Mouse (Mus musculus): ENCODE data around the gene Dpp6. TPM values are rescaled to one million over a fixed set of nuclear protein-coding genes. Genes with fewer than 3 reads are reported as not detected.

Dpp6 gene
- polyA plus RNA-seq, 1 experiment from 2014 or later: 51.6 TPM

DNA sequence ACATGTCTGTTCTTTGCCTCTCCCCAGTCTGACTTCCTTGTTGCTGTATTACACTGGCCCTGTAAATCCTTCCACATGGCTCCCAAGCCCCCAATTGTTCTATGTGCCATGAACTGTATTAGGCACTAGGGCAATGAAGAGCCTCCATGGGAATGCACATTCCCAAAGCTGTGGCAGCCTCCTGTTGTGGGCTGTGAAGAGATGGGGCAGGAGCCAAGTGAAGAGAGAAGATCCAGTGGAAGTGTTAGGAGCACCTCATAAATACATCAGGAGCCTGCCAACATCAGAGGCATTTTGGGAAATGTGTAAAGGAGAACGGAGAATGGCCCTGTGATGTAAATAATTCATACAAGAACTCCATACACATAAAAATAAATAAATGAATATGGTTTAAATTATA, 824.9 kb downstream of the Dpp6 start:
- ATAC-seq (ENCODE audit: low read depth): no peak
- Histone ChIP-seq H3K9me3 (no peaks in the 10 kb centered on the region; the same call in 1 of the 2 replicates), H3K27me3 (no peaks in the 10 kb centered on the region), H3K36me3 (peaks cover 21% of the 10 kb centered on the region), H3K27ac (replicated peaks) (no peak overlapping the region), H3K9ac (no peak overlapping the region), H3K4me3 (no peak overlapping the region), H3K4me2 (no peak overlapping the region), H3K4me1 (replicated peaks) (no peaks in the 10 kb centered on the region)
- 71% methylated on average over 1 of the region's 1 CpGs for WGBS

- peaks cover 6% of the 10 kb centered on the region for H3K36me3 ChIP-seq
- ATAC-seq (ENCODE audit: low read depth): peak; percentile 29; the same call in 1 of the 2 replicates
- no peak overlapping the region for H3K4me3 ChIP-seq
- WGBS: 60% methylated on average over 8 of the region's 8 CpGs
- H3K27me3 ChIP-seq: no peaks in the 10 kb centered on the region
- no peaks in the 10 kb centered on the region for H3K4me1 ChIP-seq (replicated peaks)
- no peaks in the 10 kb centered on the region for H3K9me3 ChIP-seq
- H3K4me2 ChIP-seq: no peak overlapping the region
- no peak overlapping the region for H3K27ac ChIP-seq (replicated peaks)
- H3K9ac ChIP-seq: no peak overlapping the region
Measured at GRCm38 (mm10) chr5:27651879-27652814, 835.1 kb downstream of the Dpp6 start.

DNA sequence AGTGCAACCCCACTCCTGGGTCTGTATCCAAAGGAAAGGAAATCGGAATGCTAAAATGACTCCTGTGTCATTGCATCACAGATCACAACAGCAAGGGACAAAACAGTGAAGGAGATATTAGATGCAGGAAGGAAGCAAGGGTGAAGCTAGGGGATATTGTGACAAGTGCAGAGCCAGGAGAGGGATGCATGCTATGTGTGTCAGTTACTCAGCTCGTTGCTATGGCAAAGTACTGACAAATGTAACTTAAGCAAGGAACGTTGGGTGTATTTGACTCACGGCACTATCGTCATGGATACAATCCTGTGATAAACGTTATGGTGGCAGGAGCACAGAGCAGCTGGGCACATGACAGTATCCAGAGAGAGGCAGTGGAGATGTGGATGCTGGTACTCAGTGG, 839.1 kb downstream of the Dpp6 start:
- Histone ChIP-seq H3K9ac (no peak overlapping the region), H3K4me2 (no peak overlapping the region), H3K27me3 (no peaks in the 10 kb centered on the region), H3K4me3 (no peak overlapping the region), H3K27ac (replicated peaks) (no peak overlapping the region), H3K4me1 (replicated peaks) (no peaks in the 10 kb centered on the region; the same call in 1 of the 2 replicates), H3K9me3 (no peaks in the 10 kb centered on the region), H3K36me3 (peaks cover 6% of the 10 kb centered on the region)
- ATAC-seq (ENCODE audit: low read depth): no peak
- 61% methylated on average over 6 of the region's 6 CpGs for WGBS

DNA sequence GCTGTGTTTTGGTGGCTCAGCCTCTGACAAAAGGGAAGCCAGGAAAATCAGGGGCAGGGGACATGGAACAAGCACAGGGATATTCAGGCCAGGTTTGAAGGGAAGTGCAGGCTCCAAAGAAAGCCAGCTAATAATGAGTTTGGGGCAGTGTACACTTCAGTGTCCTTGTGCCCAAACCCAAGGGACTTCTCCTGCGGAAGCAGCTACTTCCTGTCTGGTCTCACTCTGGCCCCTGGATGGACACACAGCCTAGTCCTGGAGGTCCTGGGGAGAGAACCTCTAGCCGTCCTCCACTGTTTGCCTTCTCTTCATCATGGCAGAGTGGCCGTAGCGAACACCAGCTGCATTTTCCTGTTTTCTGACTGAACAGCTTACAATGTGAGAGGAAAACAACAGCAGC, 840.7 kb downstream of the Dpp6 start:
- Histone ChIP-seq H3K9ac (no peak overlapping the region), H3K4me2 (no peak overlapping the region), H3K27ac (replicated peaks) (no peak overlapping the region), H3K36me3 (peaks cover 7% of the 10 kb centered on the region), H3K4me3 (no peak overlapping the region), H3K4me1 (replicated peaks) (no peaks in the 10 kb centered on the region; the same call in 1 of the 2 replicates), H3K27me3 (no peaks in the 10 kb centered on the region), H3K9me3 (no peaks in the 10 kb centered on the region)
- no peak for ATAC-seq (ENCODE audit: low read depth)
- WGBS: 66% methylated on average over 4 of the region's 4 CpGs

DNA sequence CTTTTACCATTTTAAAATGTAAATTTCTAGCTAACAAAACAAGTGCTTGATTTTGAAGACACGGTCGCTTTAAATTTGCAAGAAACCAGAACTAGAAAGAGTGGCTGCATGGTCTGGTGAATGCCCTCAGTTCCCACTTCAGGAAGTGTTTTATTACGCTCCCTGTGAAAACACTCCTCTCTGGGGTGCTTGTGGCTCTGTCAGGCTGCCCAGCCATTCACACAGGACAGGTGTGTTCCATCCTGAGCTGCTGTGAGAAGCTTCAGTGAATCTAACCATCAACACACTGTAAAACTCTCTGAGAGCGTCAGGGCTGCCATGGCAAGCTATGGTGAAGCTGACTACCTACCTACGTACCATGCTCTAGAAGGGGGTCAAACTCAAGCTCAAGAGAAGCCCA, 841.2 kb downstream of the Dpp6 start:
- no peaks in the 10 kb centered on the region for H3K9me3 ChIP-seq
- WGBS: 65% methylated on average over 5 of the region's 5 CpGs
- no peak overlapping the region for H3K27ac ChIP-seq (replicated peaks)
- H3K4me2 ChIP-seq: no peak overlapping the region
- no peak for ATAC-seq (ENCODE audit: low read depth)
- H3K4me3 ChIP-seq: no peak overlapping the region
- peaks cover 11% of the 10 kb centered on the region for H3K36me3 ChIP-seq
- H3K9ac ChIP-seq: no peak overlapping the region
- H3K4me1 ChIP-seq (replicated peaks): no peaks in the 10 kb centered on the region; the same call in 1 of the 2 replicates
- H3K27me3 ChIP-seq: no peaks in the 10 kb centered on the region

DNA sequence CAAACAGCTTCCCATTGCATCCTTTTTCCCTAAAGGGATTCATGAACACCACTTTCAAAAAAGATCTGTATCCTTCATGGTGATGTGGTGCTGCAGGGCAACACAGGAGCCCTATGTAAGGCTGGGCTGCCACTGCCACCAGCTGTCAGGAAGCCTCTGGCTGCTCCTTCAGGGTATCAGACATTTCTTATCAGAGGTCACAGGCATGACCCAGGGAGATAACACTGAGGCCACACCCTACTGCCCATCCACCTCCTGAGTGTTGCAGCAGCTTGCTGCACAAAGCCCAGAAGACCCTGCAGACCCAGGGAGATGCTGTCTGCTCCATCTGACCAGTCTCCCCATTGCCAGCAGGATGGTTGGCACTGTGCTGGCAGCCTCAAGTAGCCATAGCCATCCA, 841.6 kb downstream of the Dpp6 start:
- Histone ChIP-seq H3K9me3 (no peaks in the 10 kb centered on the region), H3K36me3 (peaks cover 13% of the 10 kb centered on the region), H3K27me3 (no peaks in the 10 kb centered on the region), H3K4me3 (no peak overlapping the region), H3K4me2 (no peak overlapping the region), H3K4me1 (replicated peaks) (no peaks in the 10 kb centered on the region; the same call in 1 of the 2 replicates), H3K9ac (no peak overlapping the region), H3K27ac (replicated peaks) (no peak overlapping the region)
- no peak for ATAC-seq (ENCODE audit: low read depth)

DNA sequence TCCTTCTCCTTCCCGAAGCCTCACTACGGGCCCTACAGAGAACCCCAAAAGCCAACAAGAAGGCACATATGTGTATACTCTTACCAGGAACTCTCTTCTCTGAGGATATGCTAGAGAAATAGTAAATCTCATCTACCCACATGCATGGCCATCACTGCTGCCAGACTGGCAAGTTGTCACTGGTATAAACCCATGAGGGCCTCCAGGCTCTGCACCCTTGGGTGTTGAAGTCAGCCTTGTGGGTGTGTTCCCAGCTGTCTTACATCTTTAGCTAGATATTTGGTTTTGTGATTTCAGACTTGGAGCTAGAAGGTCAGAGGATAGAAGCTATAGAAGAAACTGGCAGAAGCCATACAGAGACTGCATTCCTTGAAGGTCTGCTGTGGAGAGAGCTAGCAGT, 842.0 kb downstream of the Dpp6 start:
- WGBS: 84% methylated on average over 2 of the region's 2 CpGs
- Histone ChIP-seq H3K27me3 (no peaks in the 10 kb centered on the region), H3K36me3 (peaks cover 13% of the 10 kb centered on the region), H3K9ac (no peak overlapping the region), H3K9me3 (no peaks in the 10 kb centered on the region), H3K27ac (replicated peaks) (no peak overlapping the region), H3K4me2 (no peak overlapping the region), H3K4me1 (replicated peaks) (no peaks in the 10 kb centered on the region; the same call in 1 of the 2 replicates), H3K4me3 (no peak overlapping the region)
- ATAC-seq (ENCODE audit: low read depth): no peak

DNA sequence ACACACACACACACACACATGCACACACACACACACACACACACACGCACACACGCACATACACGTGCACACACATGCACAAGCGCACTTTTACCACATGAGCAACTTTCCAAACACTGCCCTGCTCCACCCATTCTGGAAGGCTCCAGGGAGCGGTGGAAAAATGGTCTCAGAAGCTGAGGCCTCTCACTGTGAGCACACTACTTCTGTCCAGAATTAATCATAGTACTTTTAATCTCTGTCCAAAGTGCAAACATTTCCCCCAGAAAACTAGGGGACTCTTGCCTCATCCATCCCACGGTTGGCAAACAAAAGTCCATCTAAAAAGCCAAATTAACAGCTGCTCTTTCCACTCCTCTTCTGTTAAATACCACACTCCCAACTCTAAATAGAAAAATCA, 842.8 kb downstream of the Dpp6 start:
- Histone ChIP-seq H3K27me3 (no peaks in the 10 kb centered on the region), H3K4me3 (no peak overlapping the region), H3K27ac (replicated peaks) (no peak overlapping the region), H3K4me1 (replicated peaks) (no peaks in the 10 kb centered on the region; the same call in 1 of the 2 replicates), H3K36me3 (peaks cover 18% of the 10 kb centered on the region; the same call in 1 of the 2 replicates), H3K4me2 (no peak overlapping the region), H3K9ac (no peak overlapping the region), H3K9me3 (no peaks in the 10 kb centered on the region)
- 88% methylated on average over 6 of the region's 6 CpGs for WGBS
- ATAC-seq (ENCODE audit: low read depth): no peak

DNA sequence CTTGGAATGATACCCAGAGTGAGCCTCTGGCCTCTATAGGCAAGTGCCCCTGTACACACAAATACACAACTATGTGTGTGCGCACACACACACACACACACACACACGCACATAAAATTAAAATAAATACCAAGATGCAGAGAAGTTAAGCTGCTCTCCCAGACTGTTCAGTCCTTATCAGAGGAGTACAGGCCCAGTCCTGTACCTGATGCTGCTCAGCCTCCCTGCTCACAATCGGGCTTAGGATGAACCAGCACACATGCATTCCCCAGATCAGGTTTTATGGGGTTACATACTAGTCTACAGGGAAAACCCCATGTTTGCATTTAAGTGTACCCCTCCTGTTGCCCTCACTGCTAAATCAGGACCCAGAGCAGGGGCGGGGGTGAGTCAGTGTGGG, 847.1 kb downstream of the Dpp6 start:
- H3K36me3 ChIP-seq: peaks cover 57% of the 10 kb centered on the region
- no peaks in the 10 kb centered on the region for H3K4me1 ChIP-seq (replicated peaks)
- no peak for ATAC-seq (ENCODE audit: low read depth)
- H3K9ac ChIP-seq: no peak overlapping the region
- no peak overlapping the region for H3K27ac ChIP-seq (replicated peaks)
- H3K4me3 ChIP-seq: no peak overlapping the region
- H3K4me2 ChIP-seq: no peak overlapping the region
- H3K9me3 ChIP-seq: no peaks in the 10 kb centered on the region
- 93% methylated on average over 4 of the region's 4 CpGs for WGBS
- H3K27me3 ChIP-seq: no peaks in the 10 kb centered on the region

DNA sequence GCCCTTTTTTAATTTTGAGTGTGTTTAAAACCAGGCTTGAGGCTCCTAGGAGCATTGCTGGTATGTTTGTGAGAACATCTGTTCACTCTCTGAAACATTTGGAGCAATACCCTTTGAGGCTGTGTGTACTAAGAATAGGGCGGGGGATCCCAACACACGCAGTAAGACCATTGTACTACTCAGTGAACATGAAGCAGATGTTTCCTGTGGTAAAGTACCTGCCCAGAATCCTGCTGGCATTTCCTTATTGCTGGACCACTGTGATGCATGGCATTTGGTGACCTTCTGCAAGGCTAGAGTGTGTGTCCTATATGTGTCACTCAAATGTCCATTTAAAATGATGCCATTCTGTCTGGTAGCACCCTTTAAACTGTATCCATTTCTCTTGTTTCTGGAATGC, 854.5 kb downstream of the Dpp6 start:
- Histone ChIP-seq H3K36me3 (peaks cover 66% of the 10 kb centered on the region), H3K4me1 (replicated peaks) (no peaks in the 10 kb centered on the region), H3K9me3 (no peaks in the 10 kb centered on the region), H3K27me3 (no peaks in the 10 kb centered on the region), H3K9ac (no peak overlapping the region), H3K4me2 (no peak overlapping the region), H3K4me3 (no peak overlapping the region), H3K27ac (replicated peaks) (no peak overlapping the region)
- WGBS: 84% methylated on average over 2 of the region's 2 CpGs
- ATAC-seq (ENCODE audit: low read depth): no peak

- 0 out of 2 replicates have a peak, but pooled peaks have one; percentile 32 for ATAC-seq (ENCODE audit: low read depth)
- 0 out of 2 replicates have a peak, but pooled peaks cover 3% of the 10 kb centered on the region for H3K4me1 ChIP-seq (replicated peaks)
- no peak overlapping the region for H3K4me2 ChIP-seq
- H3K9me3 ChIP-seq: no peaks in the 10 kb centered on the region
- no peak overlapping the region for H3K4me3 ChIP-seq
- WGBS: 47% methylated on average over 5 of the region's 5 CpGs
- H3K36me3 ChIP-seq: peaks cover 21% of the 10 kb centered on the region
- H3K9ac ChIP-seq: no peak overlapping the region
- no peak overlapping the region for H3K27ac ChIP-seq (replicated peaks)
- no peaks in the 10 kb centered on the region for H3K27me3 ChIP-seq
Measured at GRCm38 (mm10) chr5:27677247-27677666, 860.3 kb downstream of the Dpp6 start.

GRCm38 (mm10) chr5:27679151-27679550, 862.1 kb downstream of the Dpp6 start:
- H3K27me3 ChIP-seq: no peaks in the 10 kb centered on the region
- H3K9me3 ChIP-seq: no peaks in the 10 kb centered on the region
- 81% methylated on average over 1 of the region's 1 CpGs for WGBS
- no peak overlapping the region for H3K9ac ChIP-seq
- no peak overlapping the region for H3K4me3 ChIP-seq
- H3K4me2 ChIP-seq: no peak overlapping the region
- H3K4me1 ChIP-seq (replicated peaks): 0 out of 2 replicates have a peak, but pooled peaks cover 3% of the 10 kb centered on the region
- H3K27ac ChIP-seq (replicated peaks): no peak overlapping the region
- peaks cover 12% of the 10 kb centered on the region; the same call in 1 of the 2 replicates for H3K36me3 ChIP-seq
- ATAC-seq (ENCODE audit: low read depth): no peak
